Mouse (Mus musculus) T-helper 17 cell (primary cell): Measurements from ENCODE around the gene Calu.
"Not testable (repeated sequence)": the region's sequence is repeated elsewhere in the genome, so short reads cannot be mapped to it uniquely, and the experiment has no call there.

ENCODE experiments used
- in situ Hi-C, 2 experiments: fragments of 300-600 bp; cut with MboI, MseI; formaldehyde crosslinking; loops; 1 replicate in 1 of 2; 2 replicates in 1 of 2; pipeline ENCODE4 v1.15.1; 2025; ENCODE audit warnings: high pct_unique_total_duplicates in 2 of 2

Calu gene

DNA sequence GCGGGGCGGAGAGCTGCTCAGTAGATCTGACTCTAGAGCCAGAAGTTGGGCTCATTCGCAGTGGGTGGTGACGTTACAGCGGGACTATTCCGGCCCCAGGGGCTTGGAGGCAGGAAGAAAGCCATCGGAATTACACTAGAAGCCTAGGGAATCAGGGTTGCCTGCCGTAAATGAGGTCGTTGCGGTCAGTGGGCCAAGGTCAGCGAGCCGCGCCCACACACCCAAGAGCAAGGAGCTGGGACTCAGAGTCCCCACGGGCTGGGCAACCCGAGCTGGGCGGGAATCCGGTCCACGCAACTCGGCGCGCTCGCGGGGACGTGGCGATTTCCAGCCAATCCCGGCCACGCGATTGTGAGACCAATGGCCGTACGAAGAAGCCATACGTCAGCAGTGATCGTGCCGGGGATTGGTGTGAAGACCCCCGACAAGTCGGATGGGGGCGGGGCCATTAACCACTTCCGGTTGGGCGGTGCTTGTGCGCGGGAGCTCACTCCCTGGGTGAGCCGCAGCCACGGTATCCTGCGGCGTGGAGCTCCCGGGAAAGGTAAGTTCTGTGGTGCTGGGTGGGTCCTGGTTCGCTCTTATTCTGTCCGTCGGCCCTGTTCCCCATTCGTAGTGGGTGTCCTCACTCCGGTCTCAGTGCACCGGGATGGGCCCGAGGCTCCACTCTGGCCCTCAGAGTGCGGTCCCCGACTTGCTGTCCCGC lies at the start of gene Calu:
Gene Calu, plus strand, starts transcription at position 405 of the 706 bp plus-strand sequence.
- in situ Hi-C loops: no loop called here

DNA sequence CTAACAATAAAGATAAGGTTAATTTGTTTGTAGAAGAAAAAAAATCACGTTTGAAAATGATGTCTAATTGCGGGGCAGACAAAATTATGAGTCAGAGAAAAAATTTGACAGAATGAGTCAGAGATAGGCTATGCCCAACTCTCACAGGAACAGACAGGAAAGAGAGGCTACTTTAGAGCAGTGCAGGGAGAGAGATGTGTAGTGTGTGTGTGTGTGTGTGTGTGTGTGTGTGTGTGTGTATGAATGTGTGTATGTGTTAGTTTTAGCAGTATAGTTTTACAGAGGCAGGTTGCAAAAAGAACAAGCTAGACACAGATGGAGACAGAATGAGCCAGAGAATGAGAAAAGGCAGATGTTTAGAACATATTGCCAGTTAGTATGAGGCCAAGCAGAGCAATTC lies 48.8 kb upstream of the Calu start:
- in situ Hi-C loops: no loop called here

DNA sequence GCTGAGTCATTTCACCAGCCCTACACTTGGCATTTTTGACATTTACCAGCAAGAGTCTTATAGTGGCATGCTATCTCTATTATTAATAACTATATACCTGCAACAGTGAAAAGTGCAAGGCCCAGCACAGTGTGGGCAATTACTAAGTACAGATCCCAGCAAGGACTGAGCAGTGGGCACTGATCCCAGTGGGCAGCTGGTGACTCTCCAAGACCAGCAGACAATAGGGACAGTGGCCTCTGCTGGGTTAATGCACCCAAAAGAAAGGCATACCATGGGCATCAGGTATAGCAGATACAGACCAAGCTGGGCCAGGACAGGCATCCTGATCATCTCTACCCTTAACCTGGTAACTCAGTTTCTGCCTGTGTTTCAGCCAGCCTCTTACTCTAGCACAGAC lies 44.6 kb upstream of the Calu start:
- in situ Hi-C loops: no loop called here

DNA sequence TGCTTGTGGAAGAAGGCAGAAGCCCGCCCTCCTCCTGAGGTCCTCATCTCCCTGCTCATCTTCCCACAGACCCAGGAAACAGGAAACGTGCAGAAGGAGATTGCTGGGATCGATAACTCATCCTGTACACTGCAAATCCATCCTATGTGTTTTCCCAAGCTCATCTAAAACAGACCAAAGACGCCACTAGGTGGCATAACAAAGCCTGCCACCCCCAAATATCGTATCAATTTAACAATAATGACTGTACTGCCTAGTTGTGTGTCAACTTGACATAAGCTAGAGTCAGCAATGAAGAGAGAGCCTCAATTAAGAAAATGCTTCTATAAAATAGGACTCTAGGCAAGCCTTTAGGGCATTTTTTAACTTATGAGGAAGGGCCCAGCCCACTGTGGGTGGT lies 44.1 kb upstream of the Calu start:
- in situ Hi-C loops: no loop called here

DNA sequence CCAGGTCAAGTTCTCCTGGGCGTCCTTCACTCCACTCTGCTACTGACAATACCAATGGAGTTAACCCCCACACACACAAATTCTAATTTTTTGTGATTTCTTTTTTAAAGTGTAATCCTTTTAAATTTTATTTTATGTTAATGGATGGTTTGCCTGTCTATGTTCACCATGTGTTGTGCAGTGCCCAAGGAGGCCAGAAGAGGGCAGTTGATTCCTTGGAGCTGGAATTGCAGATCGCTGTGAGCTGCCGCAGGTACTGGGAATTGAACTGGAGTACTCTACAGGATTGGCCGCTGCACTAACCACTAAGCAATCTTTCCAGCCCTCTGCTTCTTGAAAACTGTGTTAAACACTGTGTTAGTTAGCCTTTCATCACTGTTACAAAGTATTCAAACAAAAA lies 42.4 kb upstream of the Calu start:
- in situ Hi-C loops: no loop called here

DNA sequence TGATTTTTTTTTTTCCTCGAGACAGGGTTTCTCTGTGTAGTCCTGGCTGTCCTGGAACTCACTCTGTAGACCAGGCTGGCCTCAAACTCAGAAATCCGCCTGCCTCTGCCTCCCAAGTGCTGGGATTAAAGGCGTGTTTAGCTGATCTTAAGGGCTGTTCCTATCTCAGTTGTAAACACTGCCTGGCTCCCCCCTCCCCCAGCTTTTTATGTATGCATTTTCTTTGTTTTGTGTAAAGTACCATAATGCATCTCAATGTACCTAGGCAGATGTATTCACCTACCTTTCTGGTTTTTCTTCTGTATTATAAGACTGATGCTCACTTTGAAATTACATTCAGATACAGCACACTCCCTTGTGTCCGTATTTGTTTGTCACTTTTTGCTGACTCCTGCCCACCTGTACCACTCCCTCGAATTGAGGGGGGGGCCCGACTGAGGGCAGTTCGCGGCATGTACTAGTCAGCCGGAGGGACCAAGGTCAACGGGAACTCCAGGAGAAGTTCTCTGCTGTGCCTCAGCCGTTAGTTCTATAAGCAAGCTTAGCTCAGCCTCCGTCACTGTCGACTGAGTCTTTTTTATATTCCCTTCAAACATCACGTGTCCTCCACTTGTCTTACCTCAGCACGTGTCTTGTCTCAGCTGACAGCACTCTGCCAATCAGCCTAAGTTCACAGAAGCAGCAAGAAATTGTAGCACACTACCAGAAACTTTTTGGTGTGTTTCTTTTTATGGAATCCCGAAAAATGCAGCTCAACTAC lies 38.8 kb upstream of the Calu start:
- in situ Hi-C loops: no loop called here

DNA sequence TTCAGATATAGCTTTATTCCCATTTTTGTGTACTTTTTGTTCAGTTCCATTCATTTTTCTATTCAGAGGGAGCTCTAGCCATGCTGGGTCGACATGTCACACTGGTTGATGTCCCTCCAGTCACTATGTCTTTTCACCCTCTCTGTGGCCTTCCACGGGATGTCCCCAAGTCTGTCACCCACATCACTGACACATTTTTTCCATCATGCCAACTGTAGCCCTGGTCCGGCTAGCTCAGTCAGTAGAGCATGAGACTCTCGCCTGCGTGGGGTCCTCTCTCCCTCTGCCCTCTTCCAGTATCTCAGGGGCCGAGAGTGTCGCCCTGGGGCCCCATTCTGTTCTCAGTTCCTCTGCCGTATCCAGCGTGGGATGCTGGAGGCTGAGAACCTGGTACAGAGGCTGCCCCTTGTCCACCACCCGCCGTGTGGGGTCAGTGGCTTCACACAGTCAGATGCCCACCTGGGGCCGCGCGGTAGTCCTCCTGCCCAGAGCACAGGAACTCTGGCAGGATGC lies 34.1 kb upstream of the Calu start:
- in situ Hi-C loops: no loop called here

DNA sequence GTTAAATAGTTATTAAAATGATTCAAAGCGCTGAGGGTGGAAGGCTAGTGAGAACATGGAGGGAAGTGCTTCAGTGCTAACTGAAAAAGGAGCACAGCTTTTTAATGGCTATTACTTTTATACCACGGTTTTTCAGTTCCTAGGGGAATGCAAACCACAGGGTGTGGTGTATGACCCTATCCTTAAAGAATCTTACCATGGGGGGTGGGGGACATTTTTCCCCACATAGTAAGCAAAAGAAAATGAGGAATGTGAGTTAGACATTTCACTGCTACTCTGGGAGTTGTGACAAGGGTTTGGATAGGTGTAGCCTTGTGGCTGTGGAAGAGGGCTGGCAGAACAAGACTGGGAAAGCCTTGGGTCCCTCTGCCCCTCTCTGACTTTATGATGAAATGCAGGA lies 30.6 kb upstream of the Calu start:
- in situ Hi-C loops: no loop called here

DNA sequence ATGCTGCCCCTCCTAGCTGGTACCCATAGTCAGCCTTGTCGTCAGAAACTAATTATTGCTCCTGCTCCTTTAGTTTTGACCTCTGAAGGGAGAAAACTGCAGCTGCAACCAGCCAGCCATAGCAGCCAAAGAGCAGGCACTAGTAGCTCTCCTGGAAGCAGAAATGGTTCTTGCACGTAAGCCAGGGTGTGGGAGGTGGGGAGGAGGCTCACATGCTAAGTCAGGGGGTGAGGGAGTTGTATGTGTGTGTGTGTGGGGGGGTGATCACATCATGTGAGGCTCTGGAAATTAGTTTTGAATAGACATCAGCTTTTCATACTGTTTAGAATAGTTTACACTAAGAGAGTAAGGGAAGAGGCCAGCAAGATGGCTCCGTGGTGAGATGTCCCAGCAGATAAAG lies 29.9 kb upstream of the Calu start:
- in situ Hi-C loops: no loop called here

DNA sequence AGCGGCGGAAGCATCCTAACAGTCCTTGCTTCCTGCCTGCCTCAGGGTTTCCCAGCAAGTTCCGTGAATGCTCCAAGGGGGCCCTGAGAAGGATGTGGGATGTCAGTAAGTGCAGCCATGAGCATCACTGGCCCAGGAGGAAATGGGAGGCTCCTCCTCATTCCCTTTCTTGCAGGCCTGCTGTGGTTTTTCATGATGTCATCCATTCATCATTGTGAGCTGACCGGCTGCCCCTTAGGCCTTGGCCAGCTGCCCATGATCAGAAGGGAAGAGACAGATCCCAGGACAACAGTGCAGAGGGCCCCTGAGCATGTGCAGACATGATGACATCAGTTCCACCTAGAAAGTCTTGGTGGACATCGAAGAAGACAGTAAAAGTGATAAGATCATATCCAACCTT lies 29.0 kb upstream of the Calu start, which contains the start of gene Fam71f1:
Gene Fam71f1, plus strand, starts transcription at position 262 of the 400 bp plus-strand sequence.
- in situ Hi-C loops: no loop called here

DNA sequence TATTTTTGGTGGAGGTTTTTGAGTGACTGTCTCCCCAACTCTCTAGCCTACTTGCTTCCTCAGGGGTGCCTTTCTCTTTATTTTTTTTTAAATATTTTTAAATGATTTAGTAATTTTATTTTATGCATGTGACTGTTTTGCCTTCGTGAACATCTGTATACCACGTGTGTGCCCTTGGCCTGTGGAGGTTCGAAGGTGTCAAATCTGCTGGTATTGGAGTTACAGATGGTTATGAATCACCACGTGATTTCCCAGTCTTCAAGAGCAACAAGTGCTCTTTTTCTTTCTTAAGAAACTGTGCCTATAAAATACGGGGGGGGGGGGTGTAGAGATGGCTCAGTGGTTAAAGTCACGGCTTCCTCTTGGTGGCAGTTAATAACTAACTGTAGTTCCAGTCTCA lies 26.3 kb upstream of the Calu start:
- in situ Hi-C loops: no loop called here

DNA sequence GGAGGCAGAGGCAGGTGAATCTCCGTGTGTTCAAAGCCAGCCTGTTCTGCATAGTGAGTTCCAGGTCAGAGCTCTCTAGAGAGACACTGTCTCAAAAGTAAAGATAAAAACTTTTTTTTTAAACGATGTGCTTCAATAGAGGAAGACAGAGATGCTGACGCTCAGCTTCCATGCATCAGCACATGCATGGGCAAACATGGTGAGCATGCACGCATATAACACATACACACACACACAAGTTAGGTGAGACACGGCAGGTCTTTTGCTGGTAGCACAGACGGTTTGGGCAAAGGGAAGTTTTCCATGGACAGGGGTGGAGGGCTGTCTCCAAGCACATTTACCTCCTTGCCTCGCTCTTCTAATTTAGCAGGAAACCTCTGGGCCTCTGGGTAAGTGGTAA lies 25.7 kb upstream of the Calu start:
- in situ Hi-C loops: no loop called here

DNA sequence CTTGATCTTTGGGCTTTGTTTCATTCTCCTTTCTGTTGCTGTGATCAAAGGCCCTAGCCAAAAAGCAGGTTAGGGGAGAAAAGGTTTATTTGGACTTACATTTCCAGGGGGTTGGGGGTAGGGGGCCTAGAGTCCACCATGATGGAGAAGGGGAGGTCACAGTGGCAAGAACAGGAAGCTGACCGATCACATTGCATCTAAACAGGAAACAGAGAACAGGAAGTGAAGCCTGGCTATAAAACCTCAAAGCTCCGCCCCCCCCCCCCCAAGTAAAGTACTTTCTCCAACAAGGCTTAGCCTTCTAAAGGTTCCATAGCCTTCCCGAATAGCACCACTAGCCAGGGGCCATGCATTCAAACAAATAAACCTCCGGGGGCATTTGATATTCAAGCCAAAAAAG lies 25.1 kb upstream of the Calu start:
- in situ Hi-C loops: no loop called here

DNA sequence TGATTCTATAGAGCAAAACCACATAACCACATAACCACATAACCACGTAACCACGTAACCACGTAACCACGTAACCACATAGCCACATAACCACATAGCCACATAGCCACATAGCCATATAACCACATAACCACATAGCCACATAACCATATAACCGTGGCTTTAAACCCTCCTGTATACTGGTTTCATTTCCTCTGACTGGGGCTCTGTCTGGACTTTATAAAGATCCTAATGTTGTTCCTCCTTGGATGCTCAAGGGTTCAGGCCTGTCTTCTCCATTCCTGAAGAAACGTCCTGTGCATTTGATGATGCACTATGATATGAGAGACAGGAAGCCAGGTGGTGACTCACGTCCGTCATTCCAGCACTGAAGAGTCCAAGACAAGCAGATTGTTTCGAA lies 20.9 kb upstream of the Calu start:
- in situ Hi-C loops: no loop called here

DNA sequence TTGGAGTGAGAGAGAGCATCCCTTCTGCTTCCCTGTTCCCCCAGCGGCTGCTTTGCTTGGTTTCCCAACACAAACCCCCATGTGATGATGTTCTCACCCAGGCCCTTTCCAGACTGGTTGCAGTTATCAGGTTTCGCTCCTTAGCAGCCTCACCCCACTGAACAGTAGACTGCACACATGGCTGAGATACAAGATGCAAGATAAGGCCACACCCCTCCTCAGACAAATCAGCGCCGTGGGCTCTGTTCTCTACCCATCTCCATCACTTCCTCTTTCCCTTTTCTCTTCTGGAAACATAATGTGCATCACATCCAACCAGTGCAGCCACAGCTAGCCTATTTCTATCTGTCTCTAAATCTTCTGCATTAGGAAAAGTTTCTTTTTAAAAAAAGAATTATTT lies 18.4 kb upstream of the Calu start:
- in situ Hi-C loops: no loop called here

DNA sequence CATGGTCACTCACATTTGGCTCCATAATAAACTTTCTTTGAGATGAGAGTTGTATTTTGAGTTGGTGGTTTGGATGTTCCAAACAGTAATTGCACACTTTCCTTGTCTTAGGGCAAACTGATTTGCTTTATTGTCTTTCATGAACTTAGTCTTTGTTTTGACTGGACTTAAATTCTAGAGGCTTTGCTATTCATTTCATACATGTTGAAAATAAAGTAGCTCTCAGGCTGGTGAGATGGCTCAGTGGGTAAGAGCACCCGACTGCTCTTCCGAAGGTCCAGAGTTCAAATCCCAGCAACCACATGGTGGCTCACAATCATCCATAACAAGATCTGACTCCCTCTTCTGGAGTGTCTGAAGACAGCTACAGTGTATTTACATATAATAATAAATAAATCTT lies 1.4 kb upstream of the Calu start:
- in situ Hi-C loops: not testable (repeated sequence)

DNA sequence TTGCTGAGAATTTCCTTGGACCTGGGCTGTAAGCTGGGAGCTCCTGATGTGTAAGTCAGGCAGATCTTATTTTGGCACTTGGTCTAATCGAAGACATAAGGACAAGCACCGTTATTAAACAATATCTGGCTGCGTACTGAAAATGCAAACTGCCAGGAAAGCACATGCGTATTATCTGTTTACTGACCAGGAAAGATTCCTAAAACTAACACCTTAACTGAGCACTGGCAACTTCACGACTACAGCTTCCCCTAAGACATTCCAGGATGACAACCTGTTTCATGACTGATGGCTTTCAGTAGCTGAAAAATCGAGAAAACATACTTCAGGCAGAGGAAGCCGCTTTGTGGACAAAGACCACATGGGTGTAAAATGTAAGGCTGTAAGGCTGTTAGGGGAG lies 680 bp upstream of the Calu start:
- in situ Hi-C loops: no loop called here

DNA sequence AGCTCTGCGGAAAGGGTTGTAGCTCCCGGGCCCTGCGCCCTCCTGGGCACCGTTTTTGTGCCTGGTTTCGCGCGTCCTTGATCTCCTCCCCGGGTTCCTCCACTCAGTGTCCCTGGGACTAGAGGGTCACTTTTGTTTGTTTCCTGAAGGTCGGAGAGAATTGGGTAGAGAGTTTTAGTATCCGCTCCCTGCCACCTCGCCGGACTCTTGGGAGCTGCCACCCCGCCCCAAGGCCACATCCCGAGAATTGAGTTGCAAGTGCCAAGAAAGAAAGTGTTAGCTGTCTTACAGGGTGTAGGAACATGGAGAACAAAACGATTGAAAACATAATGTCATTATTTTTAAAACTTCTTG lies 479 bp downstream of the Calu start:
- in situ Hi-C loops: no loop called here

DNA sequence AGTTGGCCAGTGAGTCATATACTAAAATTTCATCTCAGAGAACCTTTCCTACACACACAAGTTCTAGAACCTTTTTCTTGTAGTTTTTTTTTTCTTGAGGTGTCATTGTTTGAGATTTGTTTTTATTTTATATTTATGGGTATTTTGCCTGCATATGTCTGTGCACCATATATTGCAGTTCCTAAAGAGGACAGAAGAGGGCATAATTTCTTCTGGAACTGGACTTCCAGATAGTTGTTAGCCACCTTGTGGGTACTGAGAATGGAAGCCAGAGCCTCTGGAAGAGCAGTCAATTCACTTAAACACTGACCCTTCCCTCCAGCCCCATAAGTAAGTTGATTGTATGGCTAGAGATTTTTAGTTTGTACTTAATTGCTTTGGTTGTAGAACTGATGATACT lies 3.7 kb downstream of the Calu start:
- in situ Hi-C loops: no loop called here

DNA sequence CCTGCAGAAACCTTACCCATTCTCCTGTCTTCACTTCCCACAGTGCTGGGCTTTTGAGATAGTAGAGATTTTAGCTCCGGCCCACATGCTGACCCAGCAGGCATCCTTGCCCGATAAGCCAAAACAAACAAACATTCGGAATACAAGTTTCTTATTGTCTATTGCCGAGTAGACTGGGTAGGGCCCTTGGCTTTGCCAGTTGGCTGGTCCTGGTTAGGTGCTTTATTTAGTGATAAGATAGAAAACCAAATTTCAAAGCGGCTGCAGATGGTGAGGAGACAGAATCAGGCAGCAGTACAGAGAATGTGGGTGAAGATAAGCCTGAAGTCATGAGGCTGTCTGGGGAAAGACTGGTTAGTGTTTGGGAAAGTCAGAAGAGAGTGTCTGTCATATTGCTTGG lies 4.9 kb downstream of the Calu start:
- in situ Hi-C loops: no loop called here

DNA sequence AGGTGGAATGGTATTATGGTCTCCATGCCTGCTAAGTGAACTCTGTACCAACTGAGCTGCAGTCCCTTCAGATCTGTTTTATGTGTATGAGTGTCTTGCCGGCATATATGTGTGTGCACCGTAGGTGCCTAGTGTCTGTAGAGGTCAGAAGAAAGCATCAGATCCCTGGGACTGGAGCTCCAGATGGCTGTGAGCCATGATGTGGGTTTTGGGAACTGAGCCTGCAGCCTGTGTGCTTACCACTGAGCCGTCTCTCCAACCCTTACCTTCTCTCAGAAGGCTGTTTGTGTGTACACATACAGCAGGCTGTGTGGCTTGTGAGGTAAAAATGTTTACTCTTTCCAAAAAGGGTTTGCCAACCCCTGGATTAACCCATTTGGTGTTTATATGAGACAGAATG lies 11.5 kb downstream of the Calu start:
- in situ Hi-C loops: no loop called here

DNA sequence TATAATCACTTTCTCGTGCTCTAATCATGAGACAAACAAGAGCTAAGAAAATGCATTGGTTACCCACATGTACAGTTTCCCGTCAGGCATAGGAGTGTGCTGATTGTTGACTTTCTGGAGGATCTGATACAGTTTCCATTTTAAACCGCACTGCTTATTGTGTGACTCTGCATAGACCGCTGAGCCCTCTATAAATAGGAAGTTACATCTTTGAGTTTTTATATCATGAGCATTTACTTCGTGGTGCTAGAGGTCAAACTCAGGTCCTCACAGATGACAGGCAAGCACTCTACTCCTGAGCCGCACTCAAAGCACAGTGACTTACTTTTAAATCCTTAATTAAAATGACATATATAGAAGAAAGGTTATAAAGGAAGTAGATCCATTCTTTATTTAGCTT lies 12.3 kb downstream of the Calu start:
- in situ Hi-C loops: no loop called here
